Mouse (Mus musculus): ENCODE results near the gene Hist1h2bn.
"Not testable (repeated sequence)": the region's sequence is repeated elsewhere in the genome, so short reads cannot be mapped to it uniquely, and the experiment has no call there.

Gene Hist1h2bn

DNA sequence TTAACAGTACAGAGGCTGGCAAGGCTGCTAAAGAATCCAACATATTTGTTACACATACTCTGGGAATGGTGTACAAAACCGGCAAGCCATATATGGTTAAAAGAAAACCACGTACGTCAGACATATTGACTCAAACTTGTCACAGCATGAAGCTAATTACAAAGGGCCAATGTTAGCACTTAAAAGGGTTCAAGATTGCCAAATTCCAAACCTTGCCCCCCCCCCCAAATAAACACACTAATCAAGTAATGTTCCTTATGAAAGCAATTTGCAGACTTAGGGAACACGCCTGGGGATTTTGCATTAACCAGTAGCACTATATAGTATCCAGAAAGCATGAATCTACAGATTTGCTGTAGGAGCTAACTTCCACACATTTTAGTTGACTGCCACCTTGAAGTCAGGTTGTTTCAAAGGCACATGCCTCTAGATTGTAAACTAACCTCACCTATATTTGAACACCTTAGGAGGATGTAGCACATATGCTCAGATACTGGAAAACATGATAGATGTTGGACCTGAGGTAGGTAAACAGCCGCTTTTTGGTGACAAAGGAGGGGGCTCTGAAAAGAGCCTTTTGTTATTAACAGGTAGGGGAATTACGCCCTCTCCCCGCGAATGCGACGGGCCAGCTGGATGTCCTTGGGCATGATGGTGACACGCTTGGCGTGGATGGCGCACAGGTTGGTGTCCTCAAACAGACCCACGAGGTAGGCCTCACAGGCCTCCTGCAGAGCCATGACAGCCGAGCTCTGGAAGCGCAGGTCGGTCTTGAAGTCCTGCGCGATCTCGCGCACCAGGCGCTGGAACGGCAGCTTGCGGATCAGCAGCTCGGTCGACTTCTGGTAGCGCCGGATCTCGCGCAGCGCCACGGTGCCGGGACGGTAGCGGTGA, 28.7 kb downstream of the Hist1h2bn start:
- peak; percentile 57 for DNase-seq

DNA sequence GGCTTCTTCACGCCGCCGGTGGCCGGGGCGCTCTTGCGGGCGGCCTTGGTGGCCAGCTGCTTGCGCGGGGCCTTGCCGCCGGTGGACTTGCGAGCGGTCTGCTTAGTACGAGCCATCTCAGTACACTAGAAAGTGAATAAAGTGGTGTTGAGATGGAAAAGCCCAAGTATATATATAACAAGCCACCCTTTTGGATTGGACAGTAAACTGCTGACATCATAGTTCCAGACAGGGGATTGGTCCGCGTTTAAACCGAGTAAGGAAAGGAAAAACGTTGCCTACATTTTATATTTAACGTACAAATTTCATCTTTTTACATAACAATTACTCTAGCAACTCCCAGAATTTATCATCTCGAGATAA, 29.3 kb downstream of the Hist1h2bn start, which contains the start of gene Hist1h3i:
Gene Hist1h3i, minus strand, starts transcription at position 116 of the 363 bp plus-strand sequence.
- DNase-seq = peak; percentile 64

DNA sequence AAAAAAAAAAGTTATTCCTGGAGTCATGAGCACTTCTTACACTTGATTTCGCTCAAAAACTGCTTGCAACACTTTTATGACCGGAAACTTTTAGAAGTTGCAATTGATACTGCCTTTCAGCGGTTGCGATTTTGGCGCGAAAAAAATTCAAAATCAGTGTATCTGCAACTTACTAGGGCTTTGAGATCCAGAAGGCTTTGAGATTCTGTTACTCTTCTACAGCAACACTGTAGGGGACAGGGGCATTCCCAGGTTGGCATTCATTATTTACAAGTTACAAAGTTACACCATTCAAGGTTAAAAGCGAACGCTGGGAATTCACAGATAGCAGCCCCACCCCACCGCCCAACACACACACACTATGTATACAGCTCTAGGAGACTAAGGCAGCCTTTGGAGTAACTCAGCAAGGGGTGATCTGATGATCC, 29.8 kb downstream of the Hist1h2bn start:
- peak; percentile 47 for DNase-seq

DNA sequence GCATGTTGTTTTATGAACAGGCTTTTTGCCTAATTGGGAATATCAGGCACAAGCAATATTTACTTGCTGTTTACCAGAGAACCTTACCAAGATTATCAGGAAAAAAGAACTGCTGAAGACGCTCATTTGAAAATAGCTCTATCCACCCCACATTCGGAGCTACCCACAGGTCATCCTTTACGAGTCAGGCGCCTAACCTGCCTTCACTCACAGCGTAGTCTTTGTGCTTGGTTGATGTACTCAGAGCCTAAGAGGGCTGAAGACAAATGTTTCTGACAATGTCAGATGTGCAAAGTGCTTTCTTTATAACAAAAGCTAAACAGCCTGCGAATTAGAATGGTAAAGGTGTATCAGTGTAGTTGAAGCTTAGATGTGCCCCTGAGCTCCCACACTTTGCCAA, 30.4 kb downstream of the Hist1h2bn start:
- DNase-seq = no peak

DNA sequence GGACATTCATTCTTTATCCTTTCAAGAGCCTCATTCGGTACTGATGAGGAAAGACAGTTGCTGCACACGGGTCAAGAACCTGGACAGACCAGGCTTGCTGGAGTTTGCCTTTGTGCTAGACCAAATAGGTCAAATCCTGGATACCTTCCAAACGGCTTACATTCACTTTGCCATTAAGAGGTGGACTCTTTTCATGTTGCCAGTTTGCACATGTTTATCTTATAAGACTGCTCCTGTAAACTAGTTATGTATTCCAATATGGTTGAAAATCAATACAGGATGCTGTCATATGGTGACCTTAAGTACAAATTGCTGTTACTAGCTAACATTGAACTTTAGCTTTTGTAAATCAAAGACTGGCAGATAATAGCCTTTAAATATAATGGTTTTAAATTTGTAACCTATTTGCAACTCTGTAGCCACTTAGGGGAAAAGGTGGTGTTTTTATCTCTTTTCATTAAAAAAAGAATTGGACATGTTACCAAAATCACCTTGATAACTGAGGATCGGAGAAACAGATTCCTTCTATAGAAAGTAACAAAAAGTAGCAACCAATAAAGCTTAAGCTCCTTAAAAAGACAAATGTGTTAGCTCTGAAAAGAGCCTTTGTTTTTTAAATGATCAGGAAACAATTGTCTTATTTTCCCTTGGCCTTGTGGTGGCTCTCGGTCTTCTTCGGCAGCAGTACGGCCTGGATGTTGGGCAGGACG, 32.4 kb downstream of the Hist1h2bn start:
- no peak for DNase-seq

DNA sequence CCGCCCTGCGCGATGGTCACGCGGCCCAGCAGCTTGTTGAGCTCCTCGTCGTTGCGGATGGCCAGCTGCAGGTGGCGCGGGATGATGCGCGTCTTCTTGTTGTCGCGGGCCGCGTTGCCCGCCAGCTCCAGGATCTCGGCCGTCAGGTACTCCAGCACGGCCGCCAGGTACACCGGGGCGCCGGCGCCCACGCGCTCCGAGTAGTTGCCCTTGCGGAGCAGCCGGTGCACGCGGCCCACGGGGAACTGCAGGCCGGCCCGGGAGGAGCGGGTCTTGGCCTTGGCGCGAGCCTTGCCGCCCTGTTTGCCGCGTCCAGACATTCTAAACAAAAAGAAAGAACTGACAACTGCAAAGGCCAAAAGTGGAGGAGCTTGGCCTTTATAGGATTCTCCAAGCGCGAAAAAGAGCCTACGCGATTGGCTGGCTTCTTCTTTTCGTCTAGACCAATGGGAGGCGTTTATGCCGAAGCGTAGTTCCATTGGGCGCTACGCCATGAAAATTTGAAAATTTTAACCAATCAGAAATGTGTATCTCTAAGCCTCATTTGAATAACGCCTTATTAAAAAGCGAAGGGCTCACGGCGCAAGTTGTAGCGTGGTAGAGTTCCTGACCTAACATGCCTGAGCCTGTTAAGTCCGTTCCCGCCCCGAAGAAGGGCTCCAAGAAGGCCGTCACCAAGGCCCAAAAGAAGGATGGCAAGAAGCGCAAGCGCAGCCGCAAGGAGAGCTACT, 33.1 kb downstream of the Hist1h2bn start, which contains the start of the genes Hist1h2an and Hist1h2bp:
Gene Hist1h2an, minus strand, starts transcription at position 320 of the 731 bp plus-strand sequence.
Gene Hist1h2bp, plus strand, starts transcription at position 563 of the 731 bp plus-strand sequence.
- DNase-seq = peak; percentile 77

DNA sequence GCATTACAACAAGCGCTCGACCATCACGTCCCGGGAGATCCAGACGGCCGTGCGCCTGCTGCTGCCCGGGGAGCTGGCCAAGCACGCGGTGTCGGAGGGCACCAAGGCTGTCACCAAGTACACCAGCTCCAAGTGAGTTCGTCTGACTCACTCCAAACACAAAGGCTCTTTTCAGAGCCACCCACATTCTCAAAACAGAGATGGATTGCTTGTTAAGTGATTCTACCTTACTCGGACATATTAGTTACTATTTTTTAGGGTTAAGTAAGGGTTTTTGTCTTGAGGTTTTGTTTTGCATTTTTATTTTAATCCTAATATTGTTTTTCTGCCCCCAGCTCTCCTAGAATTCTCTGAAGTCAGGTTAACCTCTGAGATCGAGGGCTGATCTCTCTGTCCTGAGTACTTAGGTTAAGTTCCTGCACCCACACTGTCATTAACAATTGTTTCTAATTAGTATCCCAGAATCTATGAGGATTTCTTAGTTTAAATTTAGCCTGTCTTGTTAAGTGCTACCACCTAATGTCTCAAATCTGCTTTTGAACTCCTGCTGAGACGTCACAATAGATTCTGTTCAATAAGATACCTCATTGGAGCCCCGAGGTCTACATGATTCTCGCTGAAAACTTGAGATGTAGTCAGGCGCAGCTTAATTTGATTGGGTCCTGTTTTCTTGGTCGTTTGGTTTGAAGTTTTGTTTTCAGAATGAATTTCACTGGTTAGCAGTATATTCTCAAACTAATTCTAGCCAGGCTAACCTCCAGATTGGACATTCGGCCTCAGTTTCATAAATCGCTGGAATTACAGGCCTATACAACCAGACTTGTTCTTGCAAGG, 34.1 kb downstream of the Hist1h2bn start:
- DNase-seq = peak; percentile 17

DNA sequence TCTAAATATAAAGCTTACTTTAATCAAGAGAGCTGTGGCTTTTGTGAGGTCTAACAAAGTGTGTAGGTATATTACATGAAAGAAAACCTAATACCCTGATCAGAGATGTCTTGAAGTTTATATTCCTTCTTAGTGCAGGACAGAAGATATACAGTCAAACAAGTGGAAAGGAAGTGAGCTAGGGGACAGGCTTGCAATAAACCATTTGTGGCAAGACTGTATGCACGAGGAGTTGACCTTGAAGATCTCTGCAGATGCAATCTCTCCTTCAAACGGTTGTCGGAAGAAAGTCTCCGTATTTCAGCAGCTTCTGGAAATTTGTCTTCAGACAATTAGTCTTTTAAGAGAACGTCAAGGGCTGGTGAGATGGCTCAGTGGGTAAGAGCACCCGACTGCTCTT, 36.0 kb downstream of the Hist1h2bn start:
- DNase-seq = no peak

DNA sequence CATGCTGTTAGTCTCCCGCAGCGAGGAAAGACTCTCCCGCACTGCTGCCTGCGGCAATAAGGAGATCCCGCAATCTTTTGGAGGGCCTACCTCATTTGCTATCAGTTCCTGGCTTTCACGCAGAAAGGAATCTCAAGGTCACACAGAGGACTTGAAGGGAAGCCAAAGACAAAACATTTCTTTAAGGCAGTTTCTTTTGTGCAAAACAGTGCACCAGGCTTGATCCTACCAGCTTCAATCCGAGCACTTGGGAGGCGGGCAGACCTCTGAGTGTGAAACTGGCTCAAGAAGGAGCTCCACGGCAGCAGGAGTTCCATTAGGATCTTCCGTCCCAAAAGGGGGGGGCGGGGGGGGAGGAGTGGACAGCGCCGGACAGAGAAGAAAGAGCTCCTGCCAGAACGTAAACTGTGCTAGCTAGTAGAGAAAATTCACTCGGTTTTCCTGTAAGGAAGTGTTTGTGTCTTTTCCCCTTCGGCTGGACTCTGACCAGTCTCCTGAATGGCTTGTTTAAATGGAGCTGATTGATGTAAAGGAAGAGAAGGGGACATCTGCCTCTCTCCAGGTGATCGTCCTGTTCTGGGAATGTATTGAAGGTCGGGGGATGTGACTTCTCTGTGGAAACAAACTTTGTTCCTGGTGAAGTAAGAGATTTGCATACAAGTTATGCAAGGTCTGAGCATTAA, 36.8 kb downstream of the Hist1h2bn start:
- peak; percentile 6 for DNase-seq

DNA sequence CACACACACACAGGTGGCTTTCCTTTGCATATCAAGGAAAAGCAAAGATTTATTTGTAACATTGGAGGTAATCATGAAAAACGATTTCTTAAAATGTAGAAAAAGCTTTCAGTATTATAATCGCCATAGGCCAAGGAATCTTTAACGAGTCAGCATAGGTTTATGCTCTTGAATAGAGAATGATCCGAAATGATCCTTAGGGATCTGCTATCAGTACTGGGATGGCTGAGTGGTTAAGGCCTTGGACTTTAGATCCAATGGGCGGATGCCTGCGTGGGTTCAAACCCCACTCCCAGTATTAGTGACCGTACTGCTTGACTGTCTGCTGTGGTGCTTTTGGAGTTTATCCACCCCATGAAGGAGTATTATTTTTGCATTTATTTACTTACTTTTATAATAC, 41.7 kb downstream of the Hist1h2bn start:
- DNase-seq = no peak

DNA sequence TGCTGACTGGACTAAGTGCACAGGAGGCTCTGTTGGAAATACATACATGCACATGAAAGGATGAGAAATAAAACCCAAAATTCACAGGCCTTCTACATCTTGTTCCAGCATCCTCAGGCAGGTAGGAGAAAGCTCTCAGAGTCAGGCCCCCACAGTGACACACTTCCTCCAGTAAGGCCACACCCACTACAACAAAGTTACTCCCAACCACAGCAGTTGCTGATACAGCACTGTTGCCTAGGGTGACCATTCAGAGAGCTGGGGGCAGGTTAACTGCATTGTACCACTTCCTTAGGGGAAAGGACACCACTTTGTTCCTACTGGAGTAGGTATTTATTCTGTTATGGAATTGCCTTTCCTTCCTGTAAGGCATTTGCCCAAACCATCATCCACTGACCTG, 43.2 kb downstream of the Hist1h2bn start:
- not testable (repeated sequence) for DNase-seq

DNA sequence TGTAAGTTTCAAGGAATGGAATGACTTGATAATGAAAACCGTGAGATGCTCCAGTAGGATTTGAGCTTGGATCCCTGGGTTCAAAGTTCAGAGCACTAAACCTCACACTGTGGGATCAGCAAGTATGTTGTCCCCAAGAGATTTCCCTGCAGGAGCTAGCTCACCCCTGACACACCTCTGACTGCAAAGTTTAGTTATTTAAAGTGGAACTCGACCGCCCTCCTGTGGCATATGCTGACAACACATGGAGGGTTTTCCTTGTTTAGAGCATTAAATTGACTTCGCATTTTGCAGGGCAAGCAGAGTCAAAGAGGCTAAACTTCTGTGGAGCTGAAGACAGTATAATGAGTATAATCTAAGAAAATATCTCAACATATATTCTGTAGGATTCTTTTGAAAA, 49.1 kb downstream of the Hist1h2bn start:
- DNase-seq = not testable (repeated sequence)
